Mouse (Mus musculus): ENCODE data around the gene Sap30bp.

The Sap30bp gene

DNA sequence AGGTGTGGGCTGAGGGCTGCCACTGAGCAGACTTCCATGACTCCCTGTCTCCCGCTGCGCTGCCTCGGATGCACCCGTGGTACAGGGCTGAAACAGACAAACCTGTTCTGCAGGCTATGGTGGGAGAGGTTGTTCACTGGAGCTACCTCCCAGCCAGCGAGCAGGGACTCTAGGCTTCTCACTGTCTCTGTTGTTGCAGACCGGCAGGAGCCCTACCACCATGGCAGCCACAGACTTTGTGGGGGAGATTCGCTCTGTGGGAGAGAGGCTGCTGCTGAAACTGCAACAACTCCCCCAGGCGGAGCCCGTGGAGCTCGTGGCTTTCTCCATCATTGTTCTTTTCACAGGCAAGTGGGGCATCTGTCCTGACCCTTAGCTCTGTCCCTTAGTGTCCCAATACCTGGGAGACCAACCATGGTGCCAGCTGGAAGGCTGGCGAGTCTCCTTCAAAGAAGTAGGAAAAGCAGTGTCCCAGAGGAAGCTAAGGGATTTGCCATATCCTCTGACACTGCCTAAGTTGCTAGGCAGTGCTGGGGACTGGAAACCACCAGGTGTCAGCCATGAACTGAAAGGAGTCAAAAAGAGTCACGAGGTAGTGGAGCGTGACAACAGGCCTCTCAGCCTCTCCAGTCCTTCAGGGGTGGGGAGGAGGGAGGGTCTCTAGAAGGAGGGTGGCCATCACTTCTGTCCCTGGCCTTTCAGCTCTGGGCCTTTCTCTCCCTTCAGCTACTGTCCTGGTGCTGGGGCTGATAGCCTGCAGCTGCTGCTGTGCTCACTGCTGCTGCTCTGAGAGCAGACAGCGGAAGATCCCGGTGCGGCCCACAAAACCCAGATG is 27.9 kb upstream of the Sap30bp start:
- DNase-seq (ENCODE audit: low read depth), result no peak

DNA sequence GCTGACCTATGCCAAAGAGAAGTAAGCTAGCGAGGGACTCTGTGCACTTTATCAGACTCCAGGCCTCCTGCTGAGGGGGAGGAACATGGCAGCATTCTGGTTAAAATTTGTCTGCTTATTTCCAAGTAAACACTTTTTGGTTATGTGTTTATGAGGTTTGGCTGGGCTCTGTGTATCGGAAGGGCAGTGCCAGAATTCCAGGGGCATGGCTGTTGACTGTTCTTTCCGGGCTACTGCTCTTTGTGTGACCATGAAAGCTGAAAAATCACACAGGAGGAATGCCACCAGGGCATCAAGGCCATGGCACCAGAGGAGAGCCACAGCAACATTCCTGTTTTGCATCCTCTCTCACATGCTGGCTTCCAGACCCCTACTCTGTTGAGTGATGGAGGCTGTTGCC is 27.0 kb upstream of the Sap30bp start:
- no peak for DNase-seq (ENCODE audit: low read depth)

DNA sequence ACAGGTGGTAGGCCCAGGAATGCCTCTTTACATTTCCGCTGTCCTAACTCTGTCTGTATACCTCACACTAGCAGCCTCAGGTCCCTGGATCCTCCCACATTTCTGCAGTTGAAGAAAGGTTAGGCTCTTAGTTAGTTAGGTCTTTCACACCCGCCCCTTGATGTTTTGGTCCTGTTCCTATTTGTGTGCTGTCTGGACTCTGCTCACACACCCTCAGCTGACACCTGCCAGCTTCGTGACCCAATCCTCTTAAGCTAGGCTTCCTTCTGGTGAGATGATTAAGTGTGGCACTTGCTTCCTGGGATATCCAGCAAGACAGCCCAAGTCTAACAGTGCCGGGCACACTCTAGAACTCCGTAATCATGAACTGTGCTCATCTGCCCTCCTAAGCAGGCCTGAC is 26.6 kb upstream of the Sap30bp start:
- no peak for DNase-seq (ENCODE audit: low read depth)

DNA sequence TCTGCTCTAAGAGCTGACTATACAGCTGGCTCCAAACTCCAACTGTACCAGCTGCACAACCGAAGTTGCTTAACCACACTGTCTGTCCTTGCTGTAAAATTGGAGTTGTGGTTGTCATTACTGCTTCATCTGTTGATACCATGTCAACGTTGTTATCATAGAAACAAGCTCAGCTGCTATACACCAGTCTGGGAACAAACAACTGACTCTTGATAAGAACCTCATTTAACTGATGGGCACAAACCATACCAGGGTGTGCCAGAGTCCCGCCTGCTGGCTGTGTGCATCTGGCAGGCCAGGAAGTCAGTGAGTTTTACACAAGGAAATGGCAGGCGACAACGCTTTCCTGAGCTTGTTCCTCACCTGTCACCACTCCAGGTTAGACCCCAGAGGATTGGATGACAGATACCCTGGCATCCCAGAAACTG is 21.9 kb upstream of the Sap30bp start:
- peak; percentile 24 for DNase-seq (ENCODE audit: low read depth)

DNA sequence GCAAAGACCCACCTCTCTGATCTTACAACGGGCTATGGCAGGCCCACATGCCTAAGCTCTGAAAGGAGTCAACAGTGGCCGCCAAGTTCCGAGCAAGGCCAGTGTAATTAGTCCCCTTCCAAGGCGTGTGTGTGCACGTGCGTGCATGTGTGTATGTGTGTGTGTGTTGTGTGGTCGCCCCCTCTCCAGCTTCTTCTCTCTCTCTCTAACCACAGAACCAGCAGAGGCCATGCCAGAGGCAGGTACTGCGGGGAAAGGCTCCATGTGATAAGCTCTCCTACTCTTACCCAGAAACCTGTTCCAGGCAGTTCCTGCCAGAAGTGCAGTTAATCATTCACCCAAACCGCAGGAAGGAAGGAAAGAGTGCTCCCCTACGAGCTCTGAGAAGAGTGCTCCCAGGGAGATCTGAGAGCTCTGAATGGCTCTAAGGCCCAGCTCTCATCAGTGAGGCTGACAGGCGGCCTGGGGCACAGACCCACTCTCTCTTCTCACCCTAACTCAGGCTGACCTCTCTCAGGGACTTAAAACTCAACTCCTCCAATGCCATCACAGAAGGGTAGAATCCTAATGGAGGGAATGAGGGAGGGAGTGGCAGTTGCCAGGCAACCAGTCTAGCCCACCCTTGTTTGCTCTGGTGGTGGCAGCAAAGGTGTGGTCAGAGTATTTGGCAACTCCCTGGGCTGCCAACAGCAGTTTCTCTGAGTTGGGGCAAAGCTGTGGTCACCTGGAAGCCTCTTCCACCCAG is 21.3 kb upstream of the Sap30bp start, which contains the start of gene Smim6:
Smim6 (plus strand) TSS at position 386 of the 745 bp plus-strand sequence.
- peak; percentile 51 for DNase-seq (ENCODE audit: low read depth)

DNA sequence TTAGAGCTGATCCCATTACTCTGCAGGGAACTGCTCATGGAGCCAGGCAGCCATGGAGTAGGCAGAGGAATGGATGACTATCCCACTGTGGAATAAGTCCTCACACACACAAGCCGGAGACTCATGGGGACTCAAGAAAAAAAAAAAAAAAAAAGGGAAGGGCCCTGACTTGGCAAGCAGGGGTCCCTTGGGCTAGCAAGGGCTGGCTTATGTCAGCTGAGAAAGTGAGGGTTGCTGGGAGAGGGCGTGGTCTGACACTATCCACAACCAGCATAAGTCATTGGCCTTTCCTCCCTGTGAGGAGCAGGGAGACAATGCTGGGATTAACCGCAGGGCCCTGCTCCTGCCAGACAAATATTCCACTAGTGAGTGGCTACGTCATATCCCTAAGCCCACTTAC is 16.5 kb upstream of the Sap30bp start:
- no peak for DNase-seq (ENCODE audit: low read depth)

DNA sequence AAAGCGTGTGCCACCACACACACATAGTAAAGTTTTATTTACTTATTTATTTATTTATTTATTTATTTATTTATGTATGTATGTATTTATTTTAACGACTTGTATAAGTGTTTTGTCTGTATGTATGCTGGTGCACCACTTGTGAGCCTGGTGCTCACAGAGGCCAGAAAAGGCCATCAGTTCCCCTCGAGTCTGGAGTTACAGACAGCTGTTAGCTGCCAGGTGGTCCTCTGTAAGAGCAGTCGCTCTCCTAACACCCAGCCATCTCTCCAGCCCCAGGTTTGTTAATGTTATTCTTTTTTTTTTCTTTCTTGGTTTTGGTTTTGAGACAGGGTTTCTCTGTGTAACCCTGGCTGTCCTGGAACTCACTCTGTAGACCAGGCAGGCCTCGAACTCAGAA is 14.4 kb upstream of the Sap30bp start:
- no peak for DNase-seq (ENCODE audit: low read depth)

DNA sequence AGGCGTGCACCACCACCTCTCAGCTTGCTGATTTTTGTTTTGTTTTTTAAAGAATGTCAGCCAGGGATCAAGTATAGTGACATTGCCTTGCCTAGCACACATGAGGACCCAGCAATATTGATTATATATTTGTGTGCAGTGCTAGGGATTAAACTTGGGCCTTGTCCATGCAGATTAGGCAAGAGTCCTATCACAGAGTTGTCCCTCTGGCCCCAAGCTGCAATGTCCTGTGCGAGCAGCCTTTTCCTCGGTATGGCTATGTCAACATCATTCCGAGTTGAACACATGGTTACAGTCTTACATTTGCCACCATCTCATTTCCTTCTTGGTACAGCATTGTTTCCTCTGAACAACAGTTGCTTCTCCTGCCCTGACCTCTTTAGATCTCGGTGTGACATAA is 14.0 kb upstream of the Sap30bp start:
- no peak for DNase-seq (ENCODE audit: low read depth)

DNA sequence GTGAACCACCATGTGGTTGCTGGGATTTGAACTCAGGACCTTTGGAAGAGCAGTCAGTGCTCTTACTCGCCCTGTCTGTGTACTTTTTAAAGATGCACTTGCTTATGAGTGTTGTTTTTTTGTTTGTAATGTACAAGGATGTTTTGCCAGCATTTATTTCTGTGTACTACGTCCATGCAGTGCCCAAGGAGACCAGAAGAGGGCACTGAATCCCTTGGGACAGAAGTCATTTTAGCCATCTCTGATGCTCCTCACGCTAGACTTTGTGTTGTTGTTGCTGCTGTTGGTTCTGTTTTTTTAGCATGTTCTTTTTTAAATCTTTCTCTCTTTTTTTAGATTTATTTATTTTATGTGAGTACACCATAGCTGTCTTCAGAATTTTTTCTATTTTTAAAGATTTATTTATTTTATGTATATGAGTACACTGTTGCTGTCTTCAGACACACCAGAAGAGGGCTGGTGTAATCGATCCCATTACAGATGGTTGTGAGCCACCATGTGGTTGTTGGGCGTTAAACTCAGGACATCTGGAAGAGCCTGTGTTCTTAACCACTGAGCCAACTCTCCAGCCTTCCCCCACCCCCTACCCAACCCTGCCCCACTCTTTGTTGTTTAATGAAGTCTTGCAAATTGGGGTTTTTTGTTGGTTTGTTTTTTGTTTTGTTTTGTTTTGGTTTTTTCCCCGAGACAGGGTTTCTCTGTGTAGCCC is 12.8 kb upstream of the Sap30bp start:
- peak; percentile 80 for DNase-seq (ENCODE audit: low read depth)

DNA sequence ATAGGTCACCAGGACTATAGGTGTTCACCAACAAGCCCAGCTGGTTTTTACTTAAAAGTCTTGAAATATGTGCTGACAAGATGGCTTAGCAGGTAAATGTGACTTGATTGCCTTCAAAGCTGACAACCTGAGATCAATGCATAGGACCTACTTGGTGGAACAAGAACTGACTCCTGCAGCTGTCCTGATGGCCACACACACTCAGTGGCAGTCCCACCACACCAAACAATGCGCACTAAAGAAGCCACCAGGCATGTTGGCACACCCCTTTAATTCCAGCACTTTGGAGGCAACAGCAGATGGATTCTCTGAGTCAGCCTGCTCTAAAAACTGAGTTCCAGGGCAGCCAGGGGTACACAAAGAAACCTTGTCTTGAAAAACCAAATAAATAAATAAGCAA is 11.1 kb upstream of the Sap30bp start:
- no peak for DNase-seq (ENCODE audit: low read depth)

DNA sequence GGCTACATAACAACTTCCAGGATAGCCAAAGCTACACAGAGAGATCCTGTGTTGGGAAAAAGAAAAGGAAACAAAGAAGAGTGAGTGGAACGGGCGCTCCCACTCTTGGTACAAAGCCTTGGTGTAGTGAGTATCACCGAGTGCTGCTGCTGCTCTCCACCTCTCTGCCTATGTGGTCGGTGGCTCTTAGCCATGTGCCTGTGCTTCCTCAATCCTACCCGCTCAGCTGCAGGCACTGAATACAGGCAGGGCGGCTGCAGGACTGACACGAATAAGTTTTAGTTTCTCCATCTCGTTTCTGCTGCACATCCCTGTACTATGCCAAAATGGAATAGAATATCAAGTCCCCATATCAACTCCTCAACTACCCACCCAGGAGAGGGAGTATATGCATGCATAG is 4.1 kb upstream of the Sap30bp start:
- no peak for DNase-seq (ENCODE audit: low read depth)

DNA sequence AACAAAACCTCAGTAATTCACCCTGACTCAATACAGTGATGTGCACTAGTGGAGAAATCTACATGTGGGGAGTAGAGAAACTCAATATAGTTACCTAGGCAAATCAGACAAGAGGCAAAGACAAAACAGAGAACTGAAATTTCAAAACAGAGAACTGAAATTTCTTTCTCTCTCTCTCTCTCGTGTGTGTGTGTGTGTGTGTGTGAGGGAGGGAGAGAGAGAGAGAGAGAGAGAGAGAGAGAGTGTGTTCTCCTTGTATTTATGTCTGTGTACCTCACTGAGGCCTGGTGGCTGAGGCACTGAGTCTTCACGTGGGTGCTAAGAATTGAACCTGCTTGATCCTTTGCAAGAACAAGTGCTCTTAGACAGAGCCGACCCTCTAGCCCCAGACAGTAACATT is 3.3 kb upstream of the Sap30bp start:
- DNase-seq (ENCODE audit: low read depth), result no peak

DNA sequence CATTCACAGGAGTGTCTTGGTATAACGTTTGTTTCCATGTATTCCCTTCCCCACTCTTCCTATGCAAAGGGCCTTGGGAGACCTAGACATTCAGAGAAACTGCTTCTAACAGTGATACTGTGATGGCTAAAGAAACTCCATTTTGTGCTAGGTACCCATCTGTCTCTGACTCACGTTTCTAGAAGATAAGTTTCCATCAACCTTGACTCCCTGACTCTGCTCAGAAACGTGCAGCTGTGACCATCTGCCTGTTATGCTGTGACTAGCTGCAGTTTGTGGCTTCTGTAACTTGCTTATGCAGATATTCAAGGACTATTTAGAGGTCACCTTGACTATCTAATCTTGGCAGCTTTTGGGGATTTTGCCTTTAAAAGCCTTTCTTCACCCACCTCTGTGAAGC is 1.8 kb upstream of the Sap30bp start:
- DNase-seq (ENCODE audit: low read depth), result no peak

DNA sequence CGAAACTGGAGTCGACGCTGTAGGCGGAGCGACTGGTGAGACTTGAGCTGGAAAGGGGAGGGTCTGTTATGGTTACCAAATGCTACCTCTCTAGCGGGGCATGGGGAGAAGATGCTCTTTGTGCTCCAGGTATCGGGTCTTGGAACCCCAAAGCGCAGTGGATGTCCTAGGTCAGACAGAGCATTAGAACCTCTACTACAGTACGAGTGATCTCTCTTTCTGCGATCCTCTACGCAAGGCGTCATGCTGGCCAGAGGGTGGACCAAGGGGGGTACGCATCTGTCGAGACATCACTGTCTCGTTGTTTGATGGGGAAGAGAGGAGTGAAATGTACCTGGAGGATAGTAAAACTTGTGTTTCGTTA is 647 bp downstream of the Sap30bp start:
- no peak for DNase-seq (ENCODE audit: low read depth)

DNA sequence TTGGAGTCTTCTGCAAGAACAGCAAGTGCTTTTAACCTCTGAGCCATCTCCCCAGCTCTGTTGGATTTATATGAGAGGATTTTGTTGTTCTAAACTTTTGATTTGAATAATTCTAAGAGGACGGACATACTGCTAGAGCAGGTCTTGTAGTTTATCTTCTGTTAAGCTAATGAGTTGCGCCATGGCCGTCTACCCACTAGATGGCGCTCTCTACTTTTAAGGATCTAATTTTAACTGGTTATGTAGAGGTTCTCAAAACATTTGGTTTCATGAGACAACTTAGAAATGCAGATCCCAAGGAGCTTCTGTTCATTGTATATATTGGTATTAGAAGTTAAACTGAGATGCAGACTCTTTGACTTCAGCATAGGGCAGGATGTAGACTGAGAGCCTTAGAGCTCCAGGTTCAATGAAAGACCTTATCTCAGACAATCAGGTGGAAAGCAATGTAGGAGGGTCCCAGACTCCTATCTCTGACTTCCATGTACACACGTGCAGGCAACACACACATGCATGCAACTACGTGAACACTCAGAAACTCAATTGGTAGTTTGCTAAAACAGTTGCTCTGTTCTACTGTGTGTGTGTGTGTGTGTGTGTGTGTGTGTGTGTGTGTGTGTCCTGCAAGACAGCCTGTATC is 6.7 kb downstream of the Sap30bp start:
- peak; percentile 86 for DNase-seq (ENCODE audit: low read depth)

DNA sequence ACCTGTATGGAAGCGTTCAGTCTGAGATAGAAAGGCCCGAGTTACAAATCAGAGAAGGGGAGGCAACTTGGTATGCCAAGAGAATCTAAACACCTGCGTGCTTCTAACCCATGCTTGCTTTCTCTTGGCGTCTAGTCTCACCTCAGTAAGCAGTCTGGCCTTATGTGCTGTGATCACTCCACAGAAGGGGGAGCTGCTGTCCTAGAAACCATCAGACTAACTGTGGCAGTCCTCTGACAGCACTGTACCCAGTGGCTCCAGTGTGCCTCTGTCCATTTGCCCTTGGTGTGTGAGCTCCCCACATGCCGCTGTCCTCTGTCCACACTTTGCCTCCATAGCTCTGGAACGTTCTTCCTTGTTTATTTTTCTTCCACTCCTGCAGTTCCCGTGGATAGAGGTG is 8.9 kb downstream of the Sap30bp start:
- peak; percentile 22 for DNase-seq (ENCODE audit: low read depth)

DNA sequence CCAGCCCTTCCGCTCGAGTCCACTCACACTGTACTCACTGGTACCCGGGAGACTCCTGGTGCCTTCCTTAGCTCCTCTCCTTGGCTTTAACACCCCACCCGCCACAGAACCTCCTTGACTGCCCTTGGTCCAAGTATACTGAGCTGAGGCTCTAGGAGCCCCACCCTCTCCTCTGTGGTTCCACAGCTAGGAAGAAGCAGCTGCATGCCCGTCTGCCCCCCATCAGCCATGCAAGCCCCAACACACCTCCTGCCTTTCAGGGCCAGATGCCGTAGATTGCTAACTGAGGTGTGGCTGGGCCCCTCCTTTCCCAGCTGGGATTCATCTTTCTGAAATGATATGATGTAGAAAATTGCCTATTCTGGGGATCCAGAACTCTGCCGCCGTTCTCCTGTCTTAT is 12.2 kb downstream of the Sap30bp start:
- no peak for DNase-seq (ENCODE audit: low read depth)

DNA sequence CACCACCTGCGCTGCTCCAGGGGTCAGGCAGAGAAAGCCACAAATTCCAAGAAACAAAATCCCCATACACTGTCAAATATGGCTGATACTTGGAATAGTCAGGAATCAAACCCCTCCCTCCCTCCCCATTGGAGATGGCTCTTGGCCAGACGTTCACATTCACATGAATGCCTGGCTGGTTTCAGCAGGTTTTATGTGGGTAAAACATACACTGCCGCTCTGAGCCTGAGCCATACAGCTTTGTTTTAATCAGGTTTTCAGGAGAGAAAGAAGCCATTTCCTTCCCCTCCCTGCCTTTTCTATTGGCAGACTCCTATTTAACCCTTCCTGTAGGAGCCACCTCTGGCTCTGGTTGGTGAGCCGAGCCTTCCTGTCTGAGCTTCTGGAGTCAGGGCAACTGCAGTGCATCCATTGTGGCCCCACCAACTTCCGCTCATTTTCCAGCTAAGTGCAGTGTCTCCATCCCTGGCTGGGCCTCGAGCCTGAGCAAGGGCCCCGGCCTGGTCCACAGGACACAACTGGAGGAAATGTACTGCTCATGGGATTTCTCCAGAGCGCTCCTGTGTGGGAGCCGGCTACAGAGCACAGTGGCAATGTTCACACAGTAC is 13.2 kb downstream of the Sap30bp start:
- no peak for DNase-seq (ENCODE audit: low read depth)

DNA sequence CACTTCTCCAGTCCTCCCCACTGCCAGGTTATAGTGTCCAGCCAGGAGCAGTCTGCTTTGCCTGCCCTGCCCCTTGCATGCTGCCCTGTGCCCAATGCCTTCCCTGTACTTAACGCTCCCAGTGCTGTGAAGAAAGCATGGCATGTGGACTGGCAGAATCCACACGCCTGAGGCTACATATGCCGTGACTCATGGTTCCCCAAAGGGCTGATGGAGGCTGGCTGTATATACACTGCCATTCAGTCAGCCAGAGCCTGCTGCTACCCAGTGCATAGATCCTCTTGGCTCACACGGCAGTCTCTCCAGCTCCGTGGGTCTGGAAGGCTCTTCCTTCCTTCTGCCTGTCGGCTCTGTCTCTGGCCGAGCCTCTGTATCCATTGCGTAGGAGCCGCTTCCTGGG is 15.2 kb downstream of the Sap30bp start:
- no peak for DNase-seq (ENCODE audit: low read depth)

DNA sequence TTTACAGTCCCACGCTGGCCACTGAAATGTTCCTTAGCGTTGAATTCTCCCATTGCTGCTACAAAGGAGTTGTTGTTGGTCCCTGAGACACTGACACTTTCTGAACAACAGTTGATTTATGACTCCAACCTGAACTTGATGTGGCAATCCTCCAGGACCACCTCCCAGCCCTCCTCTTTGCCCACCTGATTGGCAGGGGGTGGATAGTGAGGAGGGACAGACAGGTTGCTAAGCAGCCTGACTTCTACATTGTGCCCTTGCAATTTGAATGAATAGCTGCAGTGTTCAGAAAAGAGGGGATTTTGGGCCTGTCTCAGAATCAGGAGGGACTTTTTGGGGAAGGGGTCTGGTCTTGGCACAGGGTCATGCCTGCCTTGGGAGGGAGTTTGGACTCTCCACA is 17.6 kb downstream of the Sap30bp start:
- no peak for DNase-seq (ENCODE audit: low read depth)

DNA sequence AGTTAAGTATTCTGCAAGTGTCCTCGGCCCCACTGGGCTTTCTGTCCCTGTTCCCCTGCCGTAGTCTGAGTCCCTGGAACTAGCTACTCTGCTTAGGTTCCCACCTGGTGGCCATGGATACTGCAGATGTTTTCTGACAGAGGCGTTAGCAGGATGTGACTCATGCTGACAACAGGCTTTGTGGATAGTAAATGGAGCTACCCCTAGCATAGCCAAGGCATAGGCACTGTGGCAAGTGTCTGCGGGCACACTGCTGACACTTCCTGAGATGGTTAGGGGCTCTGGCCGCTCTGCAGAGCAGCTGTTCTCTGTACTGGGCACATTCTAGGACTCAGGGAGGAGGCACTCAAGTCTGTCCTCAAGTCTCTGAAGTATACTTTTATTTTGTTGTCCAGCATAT is 21.6 kb downstream of the Sap30bp start:
- peak; percentile 94 for DNase-seq (ENCODE audit: low read depth)
